Mouse (Mus musculus): ENCODE measurements around the gene Rap1a.
A peak's percentile ranks its signal among the peaks of the same experiment; 100 is the strongest.

Rap1a gene

DNA sequence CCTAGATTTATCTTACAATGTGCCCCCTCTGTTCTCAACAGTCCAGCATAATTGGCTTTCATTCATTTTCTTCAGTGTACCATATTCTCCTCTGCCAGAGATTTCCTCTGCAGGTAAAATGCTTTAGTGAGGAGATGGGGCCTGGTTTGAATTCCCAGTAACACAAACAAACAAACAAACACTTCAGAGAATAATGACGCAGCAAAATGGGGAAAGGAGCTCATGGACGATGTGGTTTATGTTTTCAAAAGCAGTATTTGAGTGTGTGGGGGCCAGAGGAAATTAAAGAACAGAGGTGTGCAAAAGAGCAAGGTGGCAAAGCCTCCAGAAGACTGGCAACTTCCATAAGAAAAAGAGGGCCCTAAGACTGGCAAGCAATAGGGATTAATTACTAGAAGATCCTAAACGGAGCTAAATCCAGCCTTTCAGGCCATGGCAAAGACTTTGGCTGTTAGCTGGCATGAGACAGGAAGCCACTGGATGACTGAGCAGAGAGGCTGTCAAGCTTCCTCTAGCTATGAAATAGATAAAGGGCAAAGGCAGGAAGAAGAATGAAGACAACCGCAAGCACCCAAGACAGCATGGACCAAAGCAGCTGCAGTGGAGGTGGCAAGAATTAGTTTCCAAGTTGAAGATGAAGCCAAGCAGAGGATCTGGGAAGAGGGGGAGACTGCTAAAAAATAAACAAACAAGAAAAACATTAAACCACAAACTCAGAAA, 37.8 kb downstream of the Rap1a start:
- no peak for DNase-seq (ENCODE audit: low read depth, low spot score)

DNA sequence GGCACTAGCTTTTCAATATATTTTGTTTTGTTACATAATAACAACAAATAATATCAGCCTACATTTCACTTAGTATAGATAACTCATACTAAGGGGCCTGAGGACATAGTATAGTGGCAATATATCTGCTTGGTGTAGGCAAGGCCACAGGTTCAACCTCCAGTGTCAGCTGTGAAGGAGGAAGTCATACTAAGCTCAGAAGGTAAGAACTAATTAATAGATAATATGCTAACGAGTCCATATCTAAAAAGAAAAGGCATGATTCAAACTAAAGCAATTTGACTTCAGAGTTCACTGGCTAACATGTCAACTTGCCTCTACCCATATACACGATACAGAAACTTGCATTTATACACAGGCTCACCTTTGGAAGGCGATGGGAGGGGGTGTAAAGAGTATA, 41.1 kb downstream of the Rap1a start:
- DNase-seq (ENCODE audit: low read depth, low spot score) = no peak

DNA sequence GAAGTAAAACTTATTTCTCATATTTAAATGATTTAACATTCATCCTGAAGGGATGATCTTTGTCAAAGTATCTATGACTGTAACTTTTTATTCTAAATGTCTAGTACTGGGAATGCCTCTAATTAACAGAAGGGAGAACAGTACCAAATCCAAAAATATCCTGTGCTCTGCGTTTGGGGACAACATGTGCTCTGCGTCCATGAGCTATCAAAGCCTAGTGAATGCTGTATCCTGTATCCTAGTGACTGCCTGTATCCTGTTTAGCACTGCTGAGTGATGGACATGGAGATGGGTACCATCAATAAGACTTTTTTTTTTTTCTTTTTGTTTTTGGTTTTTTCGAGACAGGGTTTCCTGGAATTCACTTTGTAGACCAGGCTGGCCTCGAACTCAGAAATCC, 42.5 kb downstream of the Rap1a start:
- no peak for DNase-seq (ENCODE audit: low read depth, low spot score)

DNA sequence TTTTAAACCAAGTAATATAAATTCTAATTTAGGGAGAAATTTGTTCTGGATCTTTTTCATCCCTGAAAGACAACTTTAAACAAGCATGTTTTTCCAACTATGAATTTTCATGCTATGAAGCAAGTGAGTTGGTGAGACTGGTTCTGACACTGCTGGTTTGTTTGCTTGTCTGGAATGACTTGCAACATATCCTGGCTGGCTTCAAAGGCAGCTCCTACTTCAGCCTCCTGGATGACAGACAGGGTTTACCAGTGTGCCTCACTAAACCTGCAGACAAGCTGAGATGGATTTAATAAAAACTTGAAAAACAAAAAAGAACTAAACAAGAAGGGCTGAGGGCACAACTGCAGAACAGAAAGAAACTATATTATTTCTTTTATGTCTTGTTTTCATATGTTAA, 43.0 kb downstream of the Rap1a start:
- DNase-seq (ENCODE audit: low read depth, low spot score) = no peak

DNA sequence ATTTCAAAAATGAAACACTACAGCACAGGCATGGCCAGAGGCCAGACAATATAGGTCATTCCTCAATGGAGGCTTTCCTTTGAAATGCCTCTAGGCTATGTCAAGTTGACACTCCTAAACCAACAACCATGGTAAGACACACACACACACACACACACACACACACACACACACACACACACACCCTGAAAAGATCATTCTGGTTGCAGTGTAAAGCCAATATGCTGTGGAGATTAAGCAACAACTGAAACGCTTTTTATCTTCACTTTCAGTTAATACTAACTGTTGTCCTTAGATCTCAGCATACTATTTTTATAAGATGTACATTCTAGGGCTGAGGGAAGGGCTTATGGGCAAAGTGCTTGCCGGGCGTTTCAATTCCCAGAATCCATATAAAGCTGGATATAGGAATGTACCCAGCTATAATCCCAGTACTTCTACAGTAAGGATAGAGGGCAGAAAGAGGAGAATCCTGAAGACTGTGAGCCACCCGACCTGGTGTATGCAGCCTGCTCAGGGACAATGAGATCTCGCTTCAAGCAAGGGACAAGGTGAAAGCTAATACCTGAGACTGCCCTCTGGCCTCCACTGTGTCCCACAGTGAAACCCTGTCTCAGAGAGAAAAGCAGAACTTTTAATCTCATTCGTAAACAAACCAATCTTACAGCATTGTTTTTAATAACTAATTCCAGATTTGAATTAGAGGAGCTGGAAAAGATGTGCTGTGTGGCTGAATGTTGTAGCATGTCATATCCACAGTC, 43.6 kb downstream of the Rap1a start:
- no peak for DNase-seq (ENCODE audit: low read depth, low spot score)

DNA sequence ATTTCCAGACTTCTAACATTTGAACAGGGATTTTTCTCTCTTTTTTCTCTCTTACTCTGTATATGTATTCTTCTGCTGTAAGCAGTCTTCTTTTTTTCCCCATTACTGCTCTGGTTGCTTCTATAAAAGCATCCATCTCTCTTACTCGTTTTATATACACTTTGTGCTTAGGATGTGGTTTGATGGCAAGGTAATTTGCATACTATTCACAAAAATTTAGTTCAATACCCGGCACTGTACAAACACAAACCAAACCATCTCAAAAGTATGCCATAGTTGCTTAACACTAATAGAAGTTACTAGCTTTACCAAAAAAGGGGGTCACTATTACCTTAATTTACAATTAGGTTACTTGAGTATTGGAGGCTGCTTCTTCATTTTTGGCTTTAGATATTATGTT, 44.6 kb downstream of the Rap1a start:
- no peak for DNase-seq (ENCODE audit: low read depth, low spot score)

DNA sequence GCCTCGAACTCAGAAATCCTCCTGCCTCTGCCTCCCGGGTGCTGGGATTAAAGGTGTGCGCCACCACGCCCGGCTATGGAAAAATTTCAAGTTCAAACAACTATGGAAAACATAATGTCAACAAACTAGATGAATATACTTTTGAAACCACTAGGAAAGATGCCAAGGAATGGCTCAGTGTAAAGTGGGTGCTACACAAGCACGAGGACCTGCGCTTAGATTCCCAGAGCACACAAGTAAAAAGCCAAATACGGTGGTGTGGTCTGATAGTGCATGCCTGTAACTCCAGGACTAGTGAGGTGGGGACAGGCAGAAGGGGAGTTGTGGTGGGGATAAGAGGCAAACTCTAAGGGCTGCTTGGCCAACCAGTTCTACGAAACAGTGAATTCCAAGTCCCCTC, 46.0 kb downstream of the Rap1a start:
- DNase-seq (ENCODE audit: low read depth, low spot score) = no peak

DNA sequence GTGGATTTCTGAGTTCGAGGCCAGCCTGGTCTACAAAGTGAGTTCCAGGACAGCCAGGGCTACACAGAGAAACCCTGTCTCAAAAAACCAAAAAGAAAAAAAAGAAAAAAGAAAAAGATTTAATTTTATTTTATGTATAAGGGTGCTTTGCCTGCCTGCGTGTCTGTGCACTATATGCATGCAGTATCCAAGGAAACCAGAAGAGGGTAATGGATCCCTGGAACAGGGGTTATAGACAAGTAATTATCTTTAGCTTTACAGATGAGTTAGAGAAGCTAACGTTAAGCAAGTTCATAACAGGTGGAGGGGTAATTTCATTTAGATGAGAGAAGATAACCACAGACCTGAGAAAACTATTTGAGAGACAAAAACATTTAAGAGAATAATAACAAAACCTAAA, 47.0 kb downstream of the Rap1a start:
- DNase-seq (ENCODE audit: low read depth, low spot score) = no peak

DNA sequence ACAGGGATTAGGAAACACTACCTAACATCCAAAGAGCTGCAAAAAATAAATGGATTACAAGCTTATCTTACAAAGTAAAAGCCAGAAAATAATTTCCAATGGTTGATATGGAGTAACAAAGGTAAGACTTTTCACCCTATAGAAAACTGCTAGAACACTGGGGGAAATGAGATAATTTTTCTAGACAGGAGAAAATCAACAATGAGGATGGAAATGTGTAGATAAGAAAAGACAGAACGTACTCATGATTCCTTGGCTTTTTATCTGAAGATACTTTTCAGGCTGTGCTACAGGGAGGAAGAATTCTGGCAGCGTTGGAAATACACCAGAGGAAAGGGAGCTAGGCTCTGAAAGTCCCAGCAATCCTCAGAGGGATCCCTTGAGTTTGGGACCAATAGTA, 50.3 kb downstream of the Rap1a start:
- DNase-seq (ENCODE audit: low read depth, low spot score) = no peak

DNA sequence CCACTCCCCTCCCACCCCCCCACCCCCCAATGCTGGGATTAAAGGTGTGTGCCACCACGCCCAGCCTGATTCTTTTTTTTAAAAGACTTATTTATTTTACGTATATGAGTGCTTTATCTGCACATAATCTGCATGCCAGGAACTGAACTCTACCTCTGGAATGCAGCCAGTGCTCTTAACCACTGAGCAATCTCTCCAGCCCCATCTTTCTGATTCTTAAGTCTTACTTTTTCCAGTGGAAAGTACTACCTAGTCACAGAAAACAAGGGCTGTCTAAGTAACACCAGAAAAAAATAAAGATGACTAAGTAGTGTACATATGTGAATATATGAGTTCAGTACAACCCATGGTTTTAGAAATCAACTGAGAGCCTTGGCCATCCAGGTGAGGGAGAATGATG, 54.6 kb downstream of the Rap1a start:
- DNase-seq (ENCODE audit: low read depth, low spot score) = no peak

DNA sequence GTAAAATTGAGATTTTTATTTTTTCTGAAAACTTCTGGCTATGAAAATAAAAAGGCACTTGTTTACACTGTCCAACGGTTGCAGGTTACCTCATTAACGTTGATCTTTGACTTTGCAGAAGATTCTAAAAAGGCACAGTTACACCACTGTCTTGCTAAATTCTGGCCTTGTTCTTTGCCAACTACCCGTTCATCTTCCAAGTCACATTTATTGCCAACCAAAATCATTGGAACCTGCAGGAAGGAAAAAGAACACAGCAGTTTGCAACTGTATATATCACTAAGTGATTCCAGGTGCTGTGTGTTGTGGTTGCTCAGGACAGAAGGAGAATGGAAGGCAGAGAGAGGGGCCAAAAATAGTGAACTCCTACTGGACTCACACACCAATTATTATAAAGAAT, 63.5 kb downstream of the Rap1a start:
- no peak for DNase-seq (ENCODE audit: low read depth, low spot score)

DNA sequence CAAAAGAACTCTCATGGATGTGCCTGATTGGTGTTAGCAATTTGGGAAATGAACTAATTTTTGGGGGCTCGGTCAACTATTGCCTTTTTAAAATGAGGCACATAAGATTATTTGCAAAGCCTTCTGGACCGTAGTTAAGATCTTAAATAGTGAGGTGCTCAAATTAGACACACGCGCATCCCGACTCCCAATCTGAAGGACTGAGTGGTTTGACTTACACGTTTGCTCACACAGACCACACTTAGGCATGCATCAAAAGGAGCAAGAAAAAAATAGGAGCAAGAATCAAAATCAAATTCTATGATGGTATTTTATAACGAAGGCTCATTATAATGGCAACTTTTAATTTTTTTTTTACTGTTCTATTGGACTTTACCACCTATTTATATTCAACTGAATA, 64.1 kb downstream of the Rap1a start:
- DNase-seq (ENCODE audit: low read depth, low spot score) = no peak

DNA sequence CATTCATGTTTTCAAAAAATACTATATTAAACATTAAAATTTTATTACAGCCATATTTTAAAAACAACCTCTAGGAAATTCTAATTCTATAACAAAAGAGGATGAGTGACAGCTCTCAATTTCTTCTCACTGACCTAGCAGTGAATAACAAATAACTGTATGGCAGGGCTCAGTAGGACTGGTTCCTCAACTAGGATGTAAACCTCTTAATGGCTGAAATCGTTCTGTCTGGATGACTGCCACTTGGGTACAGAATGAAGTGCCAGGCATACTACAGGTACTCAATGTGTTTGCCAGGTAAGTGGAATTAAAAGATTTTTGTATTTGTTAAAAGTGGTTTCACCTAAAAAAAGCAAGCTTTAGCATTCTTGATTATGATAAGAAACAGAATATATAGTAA, 65.0 kb downstream of the Rap1a start:
- DNase-seq (ENCODE audit: low read depth, low spot score) = no peak

DNA sequence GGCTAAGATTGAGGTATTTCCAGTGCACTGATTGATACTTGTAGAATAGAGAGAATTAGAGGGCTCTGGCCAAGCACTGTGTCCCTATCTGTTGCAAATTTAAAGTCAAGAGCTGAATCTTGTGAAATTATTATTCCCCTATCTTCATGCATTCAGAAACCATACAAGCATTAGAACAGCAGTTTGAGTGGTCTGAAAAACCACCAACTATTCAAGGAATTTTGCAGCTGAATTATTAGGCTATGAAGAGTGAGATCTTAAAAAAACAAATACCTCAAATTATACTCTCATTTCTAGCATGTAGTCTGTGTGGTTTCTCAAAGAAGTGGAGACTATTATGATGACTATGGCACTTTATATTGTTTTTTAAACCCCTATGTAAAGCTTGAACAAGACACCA, 65.9 kb downstream of the Rap1a start:
- DNase-seq (ENCODE audit: low read depth, low spot score) = no peak

DNA sequence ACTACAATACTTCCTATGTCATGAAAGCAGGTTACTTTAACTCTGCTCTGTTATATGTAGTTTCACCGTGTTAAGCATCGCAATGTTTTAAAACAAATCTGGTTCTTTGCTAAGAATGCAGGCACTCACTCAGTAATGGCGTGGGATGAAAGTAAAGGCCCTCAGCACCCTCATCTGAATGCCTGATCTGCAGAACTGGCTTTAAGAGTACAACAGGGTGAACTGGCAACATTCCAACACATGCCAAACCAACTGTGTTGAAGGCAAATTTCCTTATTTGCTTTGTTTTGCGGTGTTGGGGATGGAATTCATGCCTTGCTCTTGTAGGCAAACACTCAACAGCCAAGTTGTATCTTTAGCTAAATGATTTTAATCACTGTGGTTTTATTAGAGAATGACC, 67.6 kb downstream of the Rap1a start:
- DNase-seq (ENCODE audit: low read depth, low spot score) = no peak

DNA sequence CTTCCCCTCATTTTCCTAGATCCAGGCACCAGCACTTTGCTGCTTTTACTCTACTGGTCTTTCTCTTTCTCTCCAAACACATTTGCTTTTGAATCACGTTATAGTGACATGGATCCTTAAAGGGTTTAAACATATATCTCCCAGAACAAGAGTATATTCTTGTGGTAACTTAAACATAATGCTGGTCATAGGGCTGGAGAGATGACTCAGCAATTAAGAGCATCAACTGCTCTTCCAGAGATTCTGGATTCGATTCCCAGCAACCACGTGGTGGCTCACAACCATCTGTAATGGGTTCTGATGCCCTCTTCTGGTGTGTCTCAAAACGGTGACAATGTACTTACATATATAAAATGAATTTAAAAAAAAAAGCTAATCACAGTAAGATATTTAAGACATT, 68.8 kb downstream of the Rap1a start:
- DNase-seq (ENCODE audit: low read depth, low spot score) = no peak

DNA sequence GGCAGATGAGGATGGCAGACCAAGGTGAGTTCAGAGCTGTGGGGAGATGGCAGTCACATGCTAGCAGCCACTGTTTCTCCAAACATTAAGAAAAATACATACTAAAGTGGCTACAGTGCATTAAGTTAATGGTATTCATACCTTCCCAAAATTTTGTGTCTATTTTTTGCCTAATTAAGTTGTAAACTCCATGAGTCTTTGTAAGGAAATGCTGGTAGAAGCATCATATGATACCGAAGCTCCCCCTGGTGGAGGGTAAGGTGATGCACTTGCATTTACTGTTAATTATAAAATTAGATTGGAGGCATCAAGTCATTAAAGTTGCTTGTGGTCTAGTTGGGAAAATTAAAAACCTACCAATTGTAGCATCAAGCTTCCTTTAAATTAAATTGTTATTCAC, 75.1 kb downstream of the Rap1a start:
- peak; percentile 51 for DNase-seq (ENCODE audit: low read depth, low spot score)

DNA sequence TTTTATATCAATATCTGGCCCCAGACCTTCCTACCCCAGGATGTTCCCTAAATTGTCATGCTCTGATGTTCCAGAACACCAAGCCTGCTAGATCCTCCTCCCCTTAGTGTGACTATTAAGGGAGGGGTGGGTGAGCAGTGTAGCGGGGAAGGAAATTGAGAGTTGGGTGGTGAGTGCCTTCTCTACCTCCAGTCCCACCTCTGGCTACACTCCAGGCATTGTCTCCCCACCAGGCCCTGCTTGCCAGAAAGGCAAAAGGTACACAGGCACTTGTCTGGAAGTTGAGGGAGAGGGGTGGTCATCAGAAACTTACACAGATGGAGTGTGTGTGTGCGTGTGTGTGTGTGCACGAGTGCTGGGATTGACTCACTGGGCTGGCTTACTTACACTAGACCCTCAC, 78.6 kb downstream of the Rap1a start:
- DNase-seq (ENCODE audit: low read depth, low spot score) = no peak

DNA sequence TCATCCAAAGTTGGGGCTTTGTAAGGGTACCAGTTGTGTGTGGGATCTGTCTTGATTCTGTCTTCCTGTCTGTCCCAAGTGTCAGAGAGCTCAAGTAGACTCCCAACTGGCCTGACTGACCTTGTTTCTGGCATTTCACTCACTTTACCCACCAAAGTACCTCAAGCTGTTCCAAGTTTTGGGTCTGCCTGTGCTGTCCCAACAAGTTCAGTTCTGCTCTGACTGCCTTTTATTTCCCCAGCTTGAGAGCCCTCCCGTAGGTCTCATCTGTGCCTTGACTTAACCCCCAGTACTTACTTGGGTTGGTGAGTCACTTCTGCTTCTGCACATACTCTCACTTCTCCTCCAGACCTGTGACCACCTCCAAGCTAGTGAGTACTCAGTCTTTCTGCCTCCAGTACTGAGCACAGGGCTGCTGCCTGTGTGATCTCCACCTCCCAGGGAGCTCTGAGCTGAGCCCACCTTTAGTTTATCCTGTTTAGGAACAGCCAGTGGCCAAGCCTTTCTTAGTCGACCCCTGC, 79.4 kb downstream of the Rap1a start:
- no peak for DNase-seq (ENCODE audit: low read depth, low spot score)

DNA sequence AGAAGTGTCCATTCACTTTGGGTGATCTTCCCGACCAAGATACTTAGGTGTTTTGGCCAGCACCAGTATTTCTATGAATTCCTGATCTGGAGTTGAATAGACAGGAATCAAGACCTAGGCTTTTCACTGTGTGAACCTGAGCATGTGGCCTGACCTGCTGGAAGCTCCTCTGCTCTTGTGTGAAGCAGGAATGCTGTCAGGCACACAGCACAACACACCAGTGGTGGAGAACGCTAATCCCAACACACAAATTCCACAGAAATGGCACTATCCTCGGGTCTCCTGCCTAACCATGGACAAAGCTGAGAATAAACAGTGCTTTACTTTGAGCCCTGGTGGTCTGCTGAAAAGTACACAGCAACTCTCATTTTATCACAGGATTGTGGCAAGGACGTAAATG, 80.6 kb downstream of the Rap1a start:
- no peak for DNase-seq (ENCODE audit: low read depth, low spot score)

DNA sequence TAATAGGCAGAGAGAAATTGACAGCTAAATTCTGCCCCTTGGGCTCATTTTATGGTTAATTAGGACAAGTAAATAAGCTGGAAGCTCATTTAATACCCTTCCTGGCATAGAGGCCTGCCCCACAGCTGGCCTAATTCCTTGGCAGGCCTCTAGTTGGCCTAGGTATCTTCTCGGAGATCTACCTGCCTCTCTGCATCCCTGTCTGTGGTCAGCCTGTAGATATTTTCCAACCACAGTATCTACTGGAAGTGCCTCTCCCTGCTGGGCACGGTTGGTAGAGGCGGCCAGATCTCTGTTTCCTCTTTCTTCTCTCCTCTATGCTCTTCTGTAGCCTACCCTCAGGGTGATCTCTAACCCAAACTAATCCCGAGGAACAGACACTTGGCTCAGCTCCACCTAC, 81.2 kb downstream of the Rap1a start:
- no peak for DNase-seq (ENCODE audit: low read depth, low spot score)

DNA sequence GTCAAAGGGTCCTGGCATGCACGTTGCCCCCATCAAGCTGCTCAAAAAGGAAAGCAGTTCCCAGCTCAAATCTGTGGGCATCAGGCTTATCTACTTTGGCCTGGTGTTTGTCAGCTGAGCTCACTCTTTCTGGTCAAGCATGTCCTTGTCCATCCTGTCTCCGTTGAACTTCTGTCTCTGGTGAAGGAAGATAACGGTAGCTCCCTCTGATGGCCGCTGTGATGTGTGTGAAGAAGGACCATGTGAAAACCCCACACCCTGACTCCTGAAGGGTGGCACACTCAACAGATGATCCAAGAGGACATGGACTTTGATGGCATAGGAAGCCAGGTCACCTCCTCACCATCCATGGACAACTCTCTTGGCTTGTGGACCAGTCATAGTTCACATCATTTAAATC, 82.4 kb downstream of the Rap1a start:
- DNase-seq (ENCODE audit: low read depth, low spot score) = no peak

DNA sequence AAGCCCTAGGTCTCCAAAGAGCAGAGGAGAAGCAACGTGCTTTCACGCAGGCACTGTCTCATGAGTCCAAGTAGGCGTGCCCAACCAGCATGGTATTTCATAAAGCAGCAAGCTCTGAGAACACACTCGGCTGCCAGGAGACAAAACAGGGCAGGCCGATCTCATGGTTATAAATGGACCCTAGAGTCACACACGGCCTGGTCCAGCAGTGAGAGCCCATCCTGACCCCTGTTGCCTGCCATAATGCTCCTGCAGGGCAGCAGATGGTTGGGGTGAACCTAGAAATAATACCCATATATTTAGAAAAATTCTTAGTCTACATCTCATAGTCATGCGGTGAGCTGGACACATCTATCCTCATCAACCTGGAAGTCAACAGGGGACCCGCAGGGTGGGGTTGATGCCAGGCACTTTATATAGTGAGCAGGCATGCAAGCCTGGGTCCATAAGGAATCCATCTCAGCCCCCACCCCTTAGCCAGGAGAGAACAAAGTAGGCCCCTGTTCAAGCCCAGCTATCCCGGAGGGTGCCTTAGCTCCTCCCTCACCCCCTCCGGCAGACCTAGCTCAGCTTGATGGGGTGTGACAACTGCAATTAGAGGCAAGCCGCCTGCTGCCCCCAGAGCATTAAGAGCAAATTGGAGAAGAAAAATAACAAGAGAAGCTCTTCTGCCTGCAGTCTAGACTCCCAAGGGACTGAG, 83.1 kb downstream of the Rap1a start:
- no peak for DNase-seq (ENCODE audit: low read depth, low spot score)

All from retina, adult 2 months (tissue).